Mouse (Mus musculus): ENCODE measurements at regions not wholly inside any gene's neighbourhood (a gene's known extent, or its start where the extent isn't known, plus 50 kb on each side); places are given as distances from the start of the nearest gene placed in this dataset.

GRCm38 (mm10) chr2:166225354-166225753, 69.9 kb upstream of the Sulf2 start:
- Histone ChIP-seq H3K4me3 (ENCODE audit: low read depth, low read length) (no peak overlapping the region), H3K27me3 (ENCODE audit: control insufficient read depth, insufficient read depth, low read length) (no peaks in the 10 kb centered on the region), H3K4me2 (ENCODE audit: low read depth) (no peak overlapping the region), H3K27ac (ENCODE audit: low read depth, low read length) (no peak overlapping the region), H3K9ac (ENCODE audit: low read length) (no peak overlapping the region), H3K36me3 (ENCODE audit: control insufficient read depth, insufficient read depth, low read length) (no peaks in the 10 kb centered on the region; the same call in 1 of the 2 replicates), H3K9me3 (ENCODE audit: control insufficient read depth, low read length) (no peaks in the 10 kb centered on the region), H3K4me1 (ENCODE audit: control insufficient read depth, insufficient read depth, low read length) (no peaks in the 10 kb centered on the region)
- DNase-seq (ENCODE audit: low spot score) (no peak), ATAC-seq (ENCODE audit: insufficient read depth, low FRiP score, low TSS enrichment) (no peak)
- WGBS, result 92% methylated on average over 9 of the region's 9 CpGs

DNA sequence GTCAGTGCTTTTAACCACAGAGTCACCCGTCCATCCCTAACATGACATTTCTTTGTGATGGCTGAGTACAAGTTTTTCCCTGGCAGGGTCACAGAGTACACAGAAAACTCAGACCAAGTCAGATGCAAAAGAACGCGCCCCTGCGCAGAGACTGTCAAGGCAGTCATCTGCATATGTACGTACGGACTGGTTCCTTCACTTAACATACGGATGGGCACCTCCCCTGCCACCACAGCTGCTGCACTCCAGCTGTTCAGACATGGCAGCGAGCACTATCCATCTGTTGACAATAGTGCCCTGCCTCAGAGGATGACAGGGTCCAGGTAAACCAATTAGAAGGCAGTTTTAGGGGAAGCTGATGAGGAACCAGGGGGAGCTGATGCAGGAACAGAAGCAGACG, 63.3 kb upstream of the Sulf2 start:
- ATAC-seq (ENCODE audit: insufficient read depth, low FRiP score, low TSS enrichment), result no peak
- no peak overlapping the region for H3K9ac ChIP-seq (ENCODE audit: low read length)
- 74% methylated on average over 9 of the region's 9 CpGs for WGBS
- DNase-seq (ENCODE audit: low spot score), result no peak
- H3K4me1 ChIP-seq (ENCODE audit: control insufficient read depth, insufficient read depth, low read length), result peaks cover 15% of the 10 kb centered on the region
- no peak overlapping the region for H3K4me2 ChIP-seq (ENCODE audit: low read depth)
- H3K9me3 ChIP-seq (ENCODE audit: control insufficient read depth, low read length), result no peaks in the 10 kb centered on the region
- H3K27ac ChIP-seq (ENCODE audit: low read depth, low read length), result no peak overlapping the region
- peaks cover 5% of the 10 kb centered on the region for H3K27me3 ChIP-seq (ENCODE audit: control insufficient read depth, insufficient read depth, low read length)
- H3K4me3 ChIP-seq (ENCODE audit: low read depth, low read length), result no peak overlapping the region
- no peaks in the 10 kb centered on the region; the same call in 1 of the 2 replicates for H3K36me3 ChIP-seq (ENCODE audit: control insufficient read depth, insufficient read depth, low read length)

DNA sequence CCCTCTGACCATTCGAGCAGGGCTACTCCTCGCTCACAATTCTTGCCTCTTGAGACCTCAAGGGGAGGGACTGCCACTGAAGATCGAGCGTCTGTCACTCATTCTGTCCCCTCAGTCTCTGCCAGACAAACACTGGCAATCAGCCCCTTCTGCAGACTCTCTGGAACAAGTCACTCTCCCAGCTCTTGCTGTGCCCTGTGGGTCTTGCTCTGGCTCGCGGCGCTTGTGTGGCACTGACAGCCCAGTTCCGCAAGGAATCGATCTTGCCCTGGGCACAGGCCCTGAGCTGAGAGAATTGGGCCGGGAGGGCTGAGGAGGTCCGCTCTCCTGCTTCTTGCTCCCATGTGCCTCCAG, 61.0 kb upstream of the Sulf2 start:
- Histone ChIP-seq H3K4me2 (ENCODE audit: low read depth) (no peak overlapping the region), H3K27me3 (ENCODE audit: control insufficient read depth, insufficient read depth, low read length) (peaks cover 9% of the 10 kb centered on the region), H3K9me3 (ENCODE audit: control insufficient read depth, low read length) (no peaks in the 10 kb centered on the region), H3K9ac (ENCODE audit: low read length) (no peak overlapping the region), H3K27ac (ENCODE audit: low read depth, low read length) (no peak overlapping the region), H3K4me3 (ENCODE audit: low read depth, low read length) (no peak overlapping the region), H3K36me3 (ENCODE audit: control insufficient read depth, insufficient read depth, low read length) (no peaks in the 10 kb centered on the region; the same call in 1 of the 2 replicates), H3K4me1 (ENCODE audit: control insufficient read depth, insufficient read depth, low read length) (peaks cover 15% of the 10 kb centered on the region)
- whole genome bisulfite sequencing, result 68% methylated on average over 11 of the region's 11 CpGs
- no peak for DNase-seq (ENCODE audit: low spot score)
- no peak for ATAC-seq (ENCODE audit: insufficient read depth, low FRiP score, low TSS enrichment)

DNA sequence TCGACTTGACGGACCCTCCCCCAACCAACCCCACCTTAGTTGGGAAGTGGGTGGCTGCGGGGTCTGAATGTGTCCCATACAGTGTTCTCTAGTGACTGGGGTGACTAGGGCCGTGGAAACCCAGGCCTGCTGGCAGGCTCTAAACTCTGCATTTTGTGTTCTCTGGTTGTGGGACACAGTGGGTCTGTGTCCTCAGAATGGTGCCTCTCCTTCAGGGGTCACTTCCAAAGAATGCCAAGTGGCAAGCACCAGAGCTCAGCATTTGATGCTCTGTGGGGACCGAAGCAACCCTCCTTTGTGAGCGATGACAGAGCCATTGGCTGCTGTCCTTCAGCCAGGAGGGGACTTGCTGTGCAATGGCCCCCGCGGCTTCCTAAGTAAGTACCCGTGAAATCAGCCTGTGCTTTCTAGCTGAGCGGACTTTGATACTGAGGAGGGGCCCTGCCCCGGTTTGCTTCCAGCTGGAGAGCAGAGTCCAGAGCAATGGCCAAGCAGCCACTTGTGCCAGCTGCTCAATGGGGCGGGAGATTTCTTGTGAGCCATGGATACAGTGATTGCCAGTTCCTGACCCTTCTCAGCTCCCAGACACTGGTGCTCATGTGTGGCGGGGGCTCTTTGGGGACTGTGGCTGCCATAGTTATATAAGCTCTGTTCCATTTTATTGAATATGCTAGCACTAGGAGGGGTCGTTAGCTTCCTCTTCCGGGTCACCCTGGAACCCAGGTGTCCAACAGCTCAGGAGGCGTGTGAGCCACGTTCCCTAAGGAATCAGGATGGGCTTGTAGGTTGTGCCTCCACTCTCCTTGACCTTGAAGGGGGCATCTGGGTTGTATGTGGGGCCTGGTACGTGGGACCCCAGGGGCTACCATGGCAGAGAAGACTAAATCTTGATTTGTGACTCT, 60.4 kb upstream of the Sulf2 start:
- H3K9me3 ChIP-seq (ENCODE audit: control insufficient read depth, low read length), result no peaks in the 10 kb centered on the region
- H3K27ac ChIP-seq (ENCODE audit: low read depth, low read length), result no peak overlapping the region
- WGBS, result 32% methylated on average over 18 of the region's 18 CpGs
- no peak overlapping the region for H3K4me3 ChIP-seq (ENCODE audit: low read depth, low read length)
- H3K36me3 ChIP-seq (ENCODE audit: control insufficient read depth, insufficient read depth, low read length), result no peaks in the 10 kb centered on the region; the same call in 1 of the 2 replicates
- H3K9ac ChIP-seq (ENCODE audit: low read length), result no peak overlapping the region
- H3K27me3 ChIP-seq (ENCODE audit: control insufficient read depth, insufficient read depth, low read length), result peaks cover 9% of the 10 kb centered on the region
- DNase-seq (ENCODE audit: low spot score), result peak; percentile 71
- ATAC-seq (ENCODE audit: insufficient read depth, low FRiP score, low TSS enrichment), result peak; percentile 67
- H3K4me2 ChIP-seq (ENCODE audit: low read depth), result no peak overlapping the region
- H3K4me1 ChIP-seq (ENCODE audit: control insufficient read depth, insufficient read depth, low read length), result peaks cover 15% of the 10 kb centered on the region

GRCm38 (mm10) chr2:166215191-166215590, 59.7 kb upstream of the Sulf2 start:
- H3K27ac ChIP-seq (ENCODE audit: low read depth, low read length), result no peak overlapping the region
- DNase-seq (ENCODE audit: low spot score) (no peak), ATAC-seq (ENCODE audit: insufficient read depth, low FRiP score, low TSS enrichment) (peak; percentile 42)
- peaks cover 15% of the 10 kb centered on the region for H3K4me1 ChIP-seq (ENCODE audit: control insufficient read depth, insufficient read depth, low read length)
- 30% methylated on average over 7 of the region's 7 CpGs for WGBS
- no peak overlapping the region for H3K4me2 ChIP-seq (ENCODE audit: low read depth)
- H3K9ac ChIP-seq (ENCODE audit: low read length), result no peak overlapping the region
- H3K36me3 ChIP-seq (ENCODE audit: control insufficient read depth, insufficient read depth, low read length), result no peaks in the 10 kb centered on the region; the same call in 1 of the 2 replicates
- H3K4me3 ChIP-seq (ENCODE audit: low read depth, low read length), result no peak overlapping the region
- peaks cover 9% of the 10 kb centered on the region for H3K27me3 ChIP-seq (ENCODE audit: control insufficient read depth, insufficient read depth, low read length)
- no peaks in the 10 kb centered on the region for H3K9me3 ChIP-seq (ENCODE audit: control insufficient read depth, low read length)

GRCm38 (mm10) chr2:166207145-166207508, 51.7 kb upstream of the Sulf2 start:
- Histone ChIP-seq H3K9ac (ENCODE audit: low read length) (no peak overlapping the region), H3K4me1 (ENCODE audit: control insufficient read depth, insufficient read depth, low read length) (no peaks in the 10 kb centered on the region), H3K36me3 (ENCODE audit: control insufficient read depth, insufficient read depth, low read length) (no peaks in the 10 kb centered on the region), H3K9me3 (ENCODE audit: control insufficient read depth, low read length) (no peaks in the 10 kb centered on the region), H3K27me3 (ENCODE audit: control insufficient read depth, insufficient read depth, low read length) (peaks cover under 1% of the 10 kb centered on the region; the same call in 1 of the 2 replicates), H3K4me2 (ENCODE audit: low read depth) (no peak overlapping the region), H3K4me3 (ENCODE audit: low read depth, low read length) (no peak overlapping the region), H3K27ac (ENCODE audit: low read depth, low read length) (no peak overlapping the region)
- no peak for ATAC-seq (ENCODE audit: insufficient read depth, low FRiP score, low TSS enrichment)
- no peak for DNase-seq (ENCODE audit: low spot score)
- 89% methylated on average over 3 of the region's 3 CpGs for WGBS

DNA sequence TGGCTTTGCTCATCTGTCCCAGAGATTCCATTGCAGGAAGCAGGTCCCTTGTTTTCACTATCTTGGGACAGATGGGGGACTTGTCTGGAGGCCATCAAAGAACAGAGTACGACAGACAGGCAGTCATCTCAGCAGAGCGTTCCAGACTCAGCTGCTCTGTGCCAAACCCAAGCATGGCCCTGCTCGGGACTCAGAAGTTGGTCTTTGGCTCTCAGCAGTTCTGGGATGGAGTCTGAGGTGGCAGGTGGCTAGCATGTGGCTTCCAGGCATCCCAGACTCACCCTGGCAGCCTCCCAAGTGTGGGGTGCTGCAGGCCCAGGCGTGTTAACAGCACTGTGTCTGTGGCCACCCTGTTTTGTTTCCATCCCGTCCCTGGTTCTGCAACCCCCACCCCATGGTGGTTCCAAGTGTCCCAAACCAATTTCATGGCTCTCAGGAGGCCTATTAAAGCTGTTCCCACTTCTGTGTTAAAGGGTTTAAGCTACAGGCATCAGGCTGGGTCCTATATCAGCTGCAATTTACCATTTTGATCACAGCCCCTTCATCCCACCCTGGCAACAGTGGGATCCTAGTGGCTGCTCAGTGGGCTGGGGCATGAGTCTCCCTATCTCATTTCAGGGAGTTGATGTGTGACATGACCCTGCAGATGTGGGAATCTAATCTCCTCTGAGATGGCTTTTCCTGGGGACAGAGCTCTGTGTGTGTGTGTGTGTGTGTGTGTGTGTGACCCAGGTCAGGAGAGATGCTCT, 51.1 kb upstream of the Sulf2 start:
- 64% methylated on average over 5 of the region's 5 CpGs for WGBS
- H3K4me1 ChIP-seq (ENCODE audit: control insufficient read depth, insufficient read depth, low read length), result no peaks in the 10 kb centered on the region
- no peak overlapping the region for H3K9ac ChIP-seq (ENCODE audit: low read length)
- no peaks in the 10 kb centered on the region for H3K27me3 ChIP-seq (ENCODE audit: control insufficient read depth, insufficient read depth, low read length)
- H3K9me3 ChIP-seq (ENCODE audit: control insufficient read depth, low read length), result no peaks in the 10 kb centered on the region
- H3K4me2 ChIP-seq (ENCODE audit: low read depth), result no peak overlapping the region
- DNase-seq (ENCODE audit: low spot score), result no peak
- no peaks in the 10 kb centered on the region for H3K36me3 ChIP-seq (ENCODE audit: control insufficient read depth, insufficient read depth, low read length)
- ATAC-seq (ENCODE audit: insufficient read depth, low FRiP score, low TSS enrichment), result no peak
- no peak overlapping the region for H3K4me3 ChIP-seq (ENCODE audit: low read depth, low read length)
- no peak overlapping the region for H3K27ac ChIP-seq (ENCODE audit: low read depth, low read length)
